Mouse (Mus musculus) erythroblast, embryonic 14.5 days (primary cell): Measurements from ENCODE around the gene Hk1.

ENCODE experiments used
- GATA1 ChIP-seq: IDR thresholded peaks from 2 replicates; pipeline ENCODE4 v1.6.1; 2012; ENCODE audit warnings: low read length, inconsistent platforms, mixed read lengths
- TAL1 ChIP-seq: IDR thresholded peaks from 3 replicates; pipeline ENCODE4 v1.6.1; 2012; ENCODE audit warnings: low read length, inconsistent platforms, mixed read lengths

- TF ChIP-seq TAL1 (no peak), GATA1 (peak; percentile 52)
Measured at GRCm38 (mm10) chr10:62328886-62329412, 50.8 kb downstream of the Hk1 start.
